Mouse (Mus musculus) E14TG2a.4 (cell line): ENCODE results near the gene Ptprm.

Source experiments
- CTCF ChIP-seq: conservative IDR thresholded peaks from 2 replicates; pipeline ENCODE4 v1.5.1; 2014; ENCODE audit warnings: low read length
- NANOG ChIP-seq: IDR thresholded peaks from 2 replicates; pipeline ENCODE4 v1.6.1; 2014; ENCODE audit warnings: borderline replicate concordance, low read length, mixed read lengths

- TF ChIP-seq CTCF (no peak), NANOG (no peak)
Measured at GRCm38 (mm10) chr17:67114842-67115241, 239.4 kb downstream of the Ptprm start.
